Mouse (Mus musculus) inflammation-experienced regulatory T-cells, adult 6 months (primary cell): ENCODE measurements at regions not wholly inside any gene's neighbourhood (a gene's known extent, or its start where the extent isn't known, plus 50 kb on each side); places are given as distances from the start of the nearest gene placed in this dataset.

Experiments used
- ATAC-seq: one replicate; pipeline ENCODE4 v1.8.0; 2017

DNA sequence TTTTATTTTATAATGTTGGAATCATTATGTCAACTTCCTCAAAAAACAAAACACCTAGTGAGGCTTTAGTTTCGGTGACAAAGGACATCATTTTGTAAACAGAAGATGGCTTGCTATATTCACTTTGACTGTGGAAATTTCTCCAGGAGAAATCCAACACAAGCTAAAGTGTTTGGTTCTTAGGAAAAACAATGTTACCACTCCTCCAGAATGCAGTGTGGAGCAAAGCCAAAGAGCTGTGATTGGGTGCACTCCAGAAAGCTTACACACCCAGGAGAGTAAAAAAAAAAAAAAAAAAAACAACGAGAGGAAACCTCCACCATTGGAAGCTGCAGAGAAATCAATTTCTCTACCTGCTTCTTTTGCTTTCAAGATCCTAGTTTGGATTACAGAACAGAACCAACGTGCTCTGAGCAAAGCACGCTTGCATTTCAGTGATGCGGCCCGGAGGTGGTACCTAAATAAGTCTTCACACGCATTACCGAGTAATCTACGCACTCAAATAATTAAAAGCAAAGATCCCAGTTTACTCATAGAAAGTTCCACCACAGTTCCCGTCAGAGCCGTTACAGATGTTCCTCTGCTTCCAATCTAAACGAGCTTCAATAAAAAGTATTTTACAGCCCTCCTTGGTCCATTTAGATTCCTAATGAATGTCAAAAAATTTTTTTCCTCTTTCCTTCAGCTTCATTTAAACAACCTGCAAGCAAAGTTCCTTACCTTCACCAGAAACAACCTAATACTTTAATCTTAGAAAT is 199.5 kb upstream of the Gk2 start:
- ATAC-seq, result no peak

DNA sequence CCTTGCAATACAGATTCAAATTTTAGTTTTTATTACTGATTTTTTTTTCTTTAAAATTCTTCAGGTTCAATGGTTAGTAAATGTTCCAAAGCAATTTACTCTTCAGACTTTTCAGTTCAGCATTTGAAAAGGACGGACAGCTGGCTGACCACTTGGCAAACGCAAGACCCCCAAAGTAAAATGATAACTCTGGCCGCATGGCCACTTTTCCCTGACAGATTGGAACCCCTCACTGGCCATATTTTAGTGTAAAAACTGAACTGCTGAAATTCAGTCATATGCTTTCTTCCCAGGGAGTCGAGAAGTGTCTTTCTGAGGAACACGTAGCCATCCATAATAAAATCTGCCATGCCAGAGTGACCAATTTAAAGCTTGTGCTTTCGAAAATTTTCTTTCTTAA is 198.4 kb upstream of the Gk2 start:
- ATAC-seq, result no peak

DNA sequence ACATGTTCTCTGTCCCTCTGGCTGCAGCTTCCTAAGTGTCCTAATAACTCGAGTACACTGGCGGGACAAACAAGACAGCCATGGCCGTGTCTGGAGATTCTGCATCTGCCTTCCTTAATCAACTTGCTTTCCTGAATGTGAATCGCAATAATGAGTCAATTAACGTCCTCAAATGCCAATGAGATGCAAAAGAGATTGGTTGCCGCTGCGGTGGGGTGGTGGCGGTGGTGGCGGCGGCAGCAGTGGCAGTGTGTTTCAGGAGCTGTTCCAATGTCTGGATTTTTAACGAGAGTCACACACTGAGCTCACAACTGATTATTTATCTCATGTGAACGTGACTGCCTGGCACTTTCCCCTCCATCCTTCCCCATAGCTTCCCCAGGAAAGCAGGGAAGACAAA is 197.6 kb upstream of the Gk2 start:
- ATAC-seq, result no peak

DNA sequence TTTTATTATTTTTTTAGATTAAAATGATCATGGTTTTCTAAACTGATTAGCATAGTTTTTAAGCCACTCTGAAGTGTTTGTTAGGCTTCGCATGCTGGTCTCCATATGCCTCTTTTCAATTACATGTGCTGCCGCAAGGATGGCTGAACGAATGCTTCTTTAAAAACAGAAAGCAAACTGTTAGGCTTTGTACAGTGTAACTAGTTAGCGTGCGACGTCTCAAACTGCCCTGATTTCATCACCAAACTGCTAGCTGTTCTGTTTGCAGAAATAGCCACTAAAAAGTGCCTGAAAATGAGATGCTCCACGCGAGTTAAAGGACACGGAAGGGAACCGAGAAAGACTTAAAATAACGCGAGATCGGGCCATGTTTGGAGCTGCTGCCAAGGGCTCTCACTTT is 185.4 kb upstream of the Gk2 start:
- no peak for ATAC-seq

DNA sequence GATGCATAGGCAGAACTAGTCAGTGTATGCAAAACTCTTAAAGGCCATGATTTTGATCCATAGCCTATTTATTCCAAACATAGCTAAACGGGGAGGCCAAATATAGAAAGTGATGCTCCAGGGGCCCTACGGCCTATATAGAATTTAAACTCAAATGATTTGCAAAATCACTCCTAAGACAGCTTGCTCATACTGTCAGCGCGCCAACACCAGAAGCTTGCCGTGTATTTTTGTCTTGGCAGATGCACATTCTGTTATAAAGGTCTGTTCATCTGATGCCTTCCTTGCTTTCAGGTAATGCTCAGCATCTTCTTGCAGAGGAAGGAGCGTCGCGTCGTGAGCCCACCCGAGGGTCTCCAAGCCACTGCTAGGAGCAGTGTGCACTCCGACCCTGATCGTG is 184.8 kb upstream of the Gk2 start:
- ATAC-seq, result no peak

DNA sequence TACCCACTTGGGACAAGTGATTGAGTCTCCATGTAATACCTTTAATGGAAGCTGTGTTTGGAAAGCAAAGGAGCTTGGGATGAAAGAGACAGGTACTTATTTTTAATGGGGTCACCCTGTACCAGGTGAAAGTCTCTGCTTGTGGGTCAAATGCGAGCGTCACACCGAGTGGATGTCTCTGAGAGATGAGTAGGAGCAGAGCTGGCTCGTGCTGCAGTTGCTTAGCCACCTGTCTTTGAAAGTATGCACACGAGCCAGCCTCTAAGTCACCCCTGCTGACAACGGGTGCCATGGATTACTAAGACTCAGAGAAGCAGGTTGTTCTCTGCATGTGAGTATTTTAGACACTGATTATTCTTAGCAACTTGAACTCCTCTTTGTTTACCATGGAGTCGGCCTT is 179.5 kb upstream of the Gk2 start:
- ATAC-seq, result no peak

DNA sequence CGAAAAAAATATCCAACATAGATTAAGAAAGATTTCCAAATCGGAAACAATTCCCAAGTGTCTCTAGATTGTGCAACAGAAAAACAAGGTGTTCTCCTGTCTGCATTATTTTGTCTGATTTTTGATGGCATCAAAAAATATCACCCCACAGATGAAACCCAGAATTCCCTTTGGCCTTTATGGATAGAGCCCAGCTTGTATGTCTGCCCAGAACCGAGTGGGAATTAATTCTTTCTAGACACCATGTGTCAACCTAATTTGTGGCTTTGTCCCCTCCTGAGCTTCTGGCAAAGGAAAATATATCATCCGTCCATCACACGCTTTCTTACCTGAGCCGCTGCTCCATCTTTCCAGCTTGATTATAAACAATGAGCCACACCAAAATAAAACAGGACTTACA is 176.9 kb upstream of the Gk2 start:
- ATAC-seq, result no peak

DNA sequence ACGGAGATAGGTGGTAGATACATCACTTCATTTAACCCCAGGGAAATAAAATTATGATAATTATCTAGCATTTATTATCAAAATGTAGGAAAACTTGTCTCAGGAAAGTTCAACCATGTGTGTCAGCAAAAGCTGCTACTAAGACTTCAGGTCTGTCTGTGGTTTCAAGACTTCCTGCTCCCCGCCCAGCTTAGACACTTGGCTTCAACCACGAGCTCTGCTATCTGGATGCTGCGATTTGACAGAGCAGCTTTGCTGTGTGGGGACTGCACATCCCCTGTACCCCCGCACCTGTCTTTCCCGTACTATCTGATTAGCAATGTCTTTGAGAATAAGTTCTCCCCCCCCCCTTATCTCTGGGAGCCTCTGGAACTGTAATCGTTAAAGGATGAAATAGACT is 176.0 kb upstream of the Gk2 start:
- peak; percentile 82 for ATAC-seq

DNA sequence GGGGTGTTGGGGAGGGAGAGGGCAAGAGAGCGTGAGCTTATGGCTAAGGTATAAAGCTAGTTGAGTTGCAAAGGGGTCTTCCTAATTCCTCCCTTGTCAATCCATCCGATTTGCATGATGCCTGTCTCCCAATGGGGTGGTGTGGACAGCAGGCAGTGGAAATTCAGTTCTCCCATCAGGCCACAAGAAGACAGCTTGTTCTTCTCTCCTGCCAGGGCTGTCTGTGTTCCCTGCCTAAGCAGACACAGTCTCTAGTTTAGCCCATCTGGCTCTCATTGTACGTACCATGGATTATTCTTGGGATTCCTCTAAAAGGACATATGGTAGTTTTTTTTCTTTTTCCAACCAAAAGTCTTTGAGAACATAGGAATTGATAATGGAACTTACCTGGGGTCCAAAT is 168.4 kb upstream of the Gk2 start:
- no peak for ATAC-seq

DNA sequence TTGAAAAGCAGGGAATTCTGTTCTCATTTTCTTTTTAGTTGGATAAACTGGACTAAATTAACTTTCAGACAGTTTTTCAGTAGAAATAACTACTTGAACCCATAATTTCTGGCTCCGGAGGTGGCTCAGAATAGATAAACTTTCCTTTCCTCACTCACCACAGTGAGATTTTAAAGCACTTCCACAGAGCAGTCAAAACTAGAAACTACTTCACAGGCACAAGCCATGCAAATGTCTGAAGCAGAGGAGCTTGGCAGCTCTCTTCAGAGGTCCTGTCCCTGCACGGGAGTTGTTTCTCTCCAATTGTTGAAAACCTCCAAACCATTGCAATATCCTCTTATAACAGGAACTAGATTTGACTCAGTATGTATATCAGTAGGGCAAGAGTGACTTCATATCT is 163.1 kb upstream of the Gk2 start:
- ATAC-seq, result no peak

DNA sequence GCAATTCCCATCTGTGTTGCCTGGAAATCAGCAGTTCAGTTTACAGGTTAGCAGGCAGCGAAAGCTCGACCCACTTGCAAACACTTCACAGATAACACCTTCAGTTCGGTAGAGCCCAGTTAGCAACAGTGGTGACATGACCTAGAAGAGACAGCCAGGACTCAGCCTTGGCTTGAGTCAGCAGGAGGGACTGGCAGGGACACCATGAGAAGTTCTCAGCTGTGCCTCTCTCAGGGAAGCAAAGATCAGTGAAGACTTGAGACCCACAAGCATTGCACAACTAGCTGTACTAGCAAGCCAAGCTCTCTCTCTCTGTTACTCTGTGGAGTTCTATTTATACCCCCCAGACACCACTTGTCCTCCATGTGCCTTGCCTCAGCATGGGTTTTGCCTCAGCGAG is 161.6 kb upstream of the Gk2 start:
- ATAC-seq, result no peak

DNA sequence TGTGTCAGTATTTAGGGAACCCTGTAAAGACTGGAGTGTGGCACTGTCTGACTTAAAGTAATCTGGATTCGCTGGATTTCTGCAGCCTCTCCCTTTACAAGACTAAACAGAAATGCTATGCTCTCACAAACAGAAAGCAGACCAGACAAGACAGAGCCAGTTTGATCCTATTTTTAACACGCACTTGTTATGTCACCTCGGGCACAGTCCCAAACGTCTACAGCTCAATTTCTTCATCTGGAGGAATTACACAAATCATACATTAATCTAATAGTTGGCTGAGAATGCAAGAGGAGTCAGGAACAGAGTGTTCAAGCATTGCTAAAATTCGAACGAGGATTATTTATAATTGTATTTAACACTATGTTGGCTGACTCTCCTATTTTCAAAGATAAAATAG is 145.4 kb upstream of the Gk2 start:
- no peak for ATAC-seq

DNA sequence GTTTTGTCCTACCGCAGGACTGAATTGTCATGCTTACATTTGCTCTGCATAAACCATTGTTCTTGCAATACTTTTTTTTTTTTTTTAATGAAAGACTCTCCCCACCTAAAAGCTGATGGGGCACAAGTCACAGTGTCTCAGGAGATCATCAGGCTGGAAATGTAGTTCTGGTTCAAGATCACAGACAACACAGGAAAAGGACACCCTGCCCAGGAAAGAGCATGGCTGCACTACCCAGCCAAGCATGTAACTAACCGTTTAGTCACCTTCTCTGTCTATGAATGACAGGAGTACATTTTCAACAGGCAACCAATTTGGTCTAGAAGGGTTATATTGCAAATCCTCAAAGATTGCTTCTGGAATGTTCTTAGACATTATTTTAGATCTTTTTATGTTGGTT is 144.6 kb upstream of the Gk2 start:
- ATAC-seq, result no peak

DNA sequence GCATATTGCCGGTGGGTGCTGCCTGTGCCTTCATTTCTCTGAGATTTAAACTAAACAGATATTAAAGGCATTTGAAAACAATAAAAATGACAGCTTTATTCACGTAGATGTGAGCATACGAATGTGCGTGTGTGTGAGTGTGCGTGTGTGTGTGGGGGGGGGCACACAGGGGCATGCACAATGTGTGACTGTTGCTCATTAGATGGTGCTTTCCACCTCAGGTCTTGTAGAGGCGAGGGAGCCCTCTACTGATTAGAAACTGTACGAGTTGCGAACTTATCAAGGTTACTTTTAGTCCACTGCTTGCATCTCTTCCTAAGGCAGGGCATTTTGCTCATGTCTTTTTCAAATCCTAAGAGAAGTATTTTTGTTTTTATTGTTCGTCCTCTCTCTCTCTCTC is 141.9 kb upstream of the Gk2 start:
- ATAC-seq, result no peak

DNA sequence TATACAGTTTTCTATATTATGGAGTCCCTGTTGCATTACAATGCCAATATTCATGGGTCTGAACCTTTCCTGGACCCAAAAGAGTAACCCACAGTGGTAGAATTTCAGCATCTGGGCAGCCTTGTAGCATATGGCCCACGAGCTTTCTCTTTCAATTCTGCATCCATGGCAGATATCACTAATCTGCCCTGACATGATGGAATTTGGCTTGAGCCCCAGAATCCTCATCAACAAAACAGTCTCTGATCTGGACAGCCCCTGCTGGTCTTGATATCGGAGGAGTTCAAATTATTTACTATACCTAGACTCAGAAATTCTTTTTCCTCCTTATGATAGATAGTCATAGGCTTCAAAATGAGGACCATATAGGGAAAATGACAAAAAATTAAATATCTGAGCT is 139.1 kb upstream of the Gk2 start:
- no peak for ATAC-seq

DNA sequence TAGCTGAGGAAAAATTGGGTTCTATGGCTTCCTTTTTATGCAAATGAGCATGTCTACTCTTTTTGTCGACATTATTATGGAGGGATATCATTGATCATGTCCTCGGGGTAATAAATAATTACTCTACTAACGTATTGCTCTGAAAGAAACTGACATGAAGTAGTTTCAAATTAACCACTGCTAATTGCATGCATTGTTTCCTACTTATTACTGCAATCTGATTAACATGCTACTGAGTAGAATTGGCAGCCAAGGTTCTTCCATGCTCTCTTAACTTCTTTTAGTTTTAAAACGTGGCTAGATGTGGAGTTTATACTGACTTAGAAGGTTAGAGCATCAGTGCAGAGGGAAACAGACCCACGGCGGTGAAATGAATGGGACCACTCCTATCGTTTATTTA is 137.3 kb upstream of the Gk2 start:
- ATAC-seq, result no peak

DNA sequence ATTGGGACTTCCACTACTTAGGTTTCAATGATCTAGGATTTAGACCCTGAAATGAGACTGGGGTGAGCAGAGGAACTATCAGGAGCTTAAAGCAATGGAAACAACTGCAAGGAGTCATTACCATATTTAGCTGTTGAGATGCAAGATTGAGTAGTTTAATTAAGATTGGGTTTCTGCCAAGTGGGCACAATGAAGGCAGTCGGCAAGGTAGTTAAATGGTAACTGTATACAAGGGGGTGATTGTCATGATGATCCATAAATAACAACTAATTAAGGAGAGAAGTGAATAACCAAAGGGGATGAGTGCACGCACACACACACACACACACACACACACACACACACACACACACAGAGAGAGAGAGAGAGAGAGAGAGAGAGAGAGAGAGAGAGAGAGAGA is 125.7 kb upstream of the Gk2 start:
- ATAC-seq, result no peak

DNA sequence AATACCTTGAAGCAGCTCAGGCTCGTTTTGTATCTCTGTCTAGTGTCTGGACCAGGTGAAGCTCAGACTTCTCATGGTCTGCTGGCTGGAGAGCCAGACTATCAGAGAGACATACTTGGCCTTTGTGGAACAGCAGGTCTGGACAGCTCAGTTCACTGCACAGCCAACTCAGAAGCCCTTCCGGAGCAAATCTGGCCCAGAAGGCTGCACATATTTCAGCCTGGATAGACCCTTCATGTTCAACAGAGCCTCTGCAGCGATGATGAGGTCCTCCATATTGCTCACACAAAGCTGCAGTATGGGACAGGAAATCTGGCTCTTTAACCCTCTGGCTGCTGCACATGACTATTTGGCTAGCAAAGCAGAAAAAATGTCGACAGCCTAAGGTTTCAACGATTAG is 108.7 kb upstream of the Gk2 start:
- ATAC-seq, result no peak

DNA sequence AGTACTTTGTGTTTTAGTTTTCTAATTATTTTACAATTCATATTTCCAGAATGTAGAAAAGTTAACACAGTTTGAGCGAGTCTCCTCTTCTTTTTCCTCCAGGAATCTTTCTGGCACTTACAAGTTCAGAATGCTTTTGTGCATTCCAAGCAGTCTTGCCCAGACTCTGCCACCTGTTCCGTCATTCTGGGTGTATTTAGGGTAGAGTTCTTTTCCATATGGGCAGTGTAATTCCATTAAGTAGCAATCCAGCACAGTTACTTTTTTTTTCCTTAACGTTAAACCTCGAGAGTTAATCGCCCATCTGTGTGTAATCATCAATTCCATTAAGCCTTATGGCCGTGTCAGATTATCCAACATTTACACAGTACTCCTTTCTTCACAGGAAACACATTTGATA is 106.9 kb upstream of the Gk2 start:
- ATAC-seq, result no peak

DNA sequence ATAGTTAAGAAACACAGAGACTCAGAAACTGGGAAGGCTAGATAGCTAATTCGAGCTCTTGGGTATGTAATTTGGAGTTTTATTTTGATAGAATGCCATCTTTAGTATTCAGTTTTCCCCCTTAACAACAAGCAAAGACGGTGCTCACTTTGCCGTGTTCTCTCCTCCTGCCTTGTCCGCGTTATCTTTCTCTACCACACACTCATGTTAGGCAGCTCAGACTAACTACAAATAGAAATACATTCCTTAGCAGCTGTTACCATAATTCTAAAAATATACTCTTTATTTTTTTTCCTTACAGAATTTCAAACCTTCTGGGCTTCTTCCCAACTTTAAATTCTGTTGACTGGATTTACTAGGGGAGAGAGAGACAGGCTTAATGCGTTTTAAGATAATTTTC is 97.5 kb upstream of the Gk2 start:
- ATAC-seq, result no peak

DNA sequence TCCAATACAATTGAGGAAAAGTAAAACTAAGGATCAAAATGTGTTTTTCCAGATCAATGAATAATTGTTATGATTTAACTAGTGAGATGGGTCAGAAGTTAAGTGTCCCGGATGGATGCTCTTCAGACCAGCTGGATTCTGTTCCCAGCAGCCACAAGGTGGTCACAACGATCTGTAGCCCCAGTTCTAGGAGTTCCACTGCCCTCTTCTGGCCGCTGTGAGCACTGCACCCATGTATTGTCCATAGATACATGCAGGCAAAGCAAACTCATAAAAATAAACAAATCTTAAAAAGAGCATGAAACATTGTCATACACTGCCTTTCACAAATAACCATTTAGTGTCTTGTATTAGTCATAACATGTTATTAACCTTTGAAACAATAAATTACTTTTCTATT is 96.3 kb upstream of the Gk2 start:
- ATAC-seq, result no peak

DNA sequence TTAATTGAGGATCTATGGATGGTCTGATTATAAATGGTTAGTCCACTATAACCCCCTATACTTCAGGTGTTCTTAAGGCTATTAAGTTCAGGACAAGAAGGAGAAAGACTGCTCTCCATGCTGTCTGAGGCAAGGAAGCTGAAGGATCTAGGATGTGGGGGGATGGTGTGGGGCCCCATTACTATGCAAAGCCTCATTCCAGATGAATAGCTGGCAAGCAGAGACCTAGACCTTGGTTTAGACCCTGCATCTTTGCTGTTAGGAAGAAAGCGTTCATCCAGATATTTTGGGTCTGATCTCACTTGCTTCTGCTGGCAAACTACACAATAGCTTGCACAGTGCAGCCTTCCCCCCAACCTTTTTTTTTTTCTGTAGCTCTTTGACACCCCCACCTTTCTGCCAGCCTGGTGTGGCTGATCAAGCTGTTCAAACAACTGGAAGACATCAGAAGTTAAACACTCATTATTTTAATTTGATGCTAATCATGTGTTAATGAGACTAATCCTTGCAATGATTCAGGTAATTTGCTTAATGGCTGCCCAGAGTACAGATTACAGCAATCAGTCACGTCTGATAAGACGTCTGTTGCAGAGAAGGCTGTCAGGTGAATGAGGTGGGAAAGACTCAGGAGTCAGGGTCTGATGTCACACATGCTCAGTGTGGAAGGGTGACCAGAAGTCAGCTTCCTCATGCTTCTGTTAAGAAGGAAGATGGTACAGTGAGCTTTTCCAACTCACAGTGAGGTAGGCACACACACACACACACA is 80.9 kb upstream of the Gk2 start:
- ATAC-seq, result no peak

DNA sequence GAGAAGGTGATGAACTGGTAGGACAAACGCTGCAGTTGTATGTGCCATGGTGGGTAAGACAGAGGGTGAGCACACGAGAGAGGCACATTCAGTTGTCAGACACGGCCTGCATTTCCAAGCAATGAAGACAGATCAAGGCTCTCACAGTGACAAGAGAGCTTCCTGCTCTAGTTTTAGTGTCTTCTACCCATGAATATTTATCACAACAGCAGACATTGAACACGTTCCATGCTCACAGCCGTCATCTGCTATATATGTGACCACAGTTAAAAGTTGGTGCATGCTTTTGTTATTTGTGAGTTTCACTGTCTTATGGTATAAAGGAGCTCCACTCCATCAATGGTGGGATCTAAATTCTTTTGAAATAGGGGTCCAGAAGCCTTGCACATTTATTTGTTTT is 76.9 kb upstream of the Gk2 start:
- ATAC-seq, result no peak

DNA sequence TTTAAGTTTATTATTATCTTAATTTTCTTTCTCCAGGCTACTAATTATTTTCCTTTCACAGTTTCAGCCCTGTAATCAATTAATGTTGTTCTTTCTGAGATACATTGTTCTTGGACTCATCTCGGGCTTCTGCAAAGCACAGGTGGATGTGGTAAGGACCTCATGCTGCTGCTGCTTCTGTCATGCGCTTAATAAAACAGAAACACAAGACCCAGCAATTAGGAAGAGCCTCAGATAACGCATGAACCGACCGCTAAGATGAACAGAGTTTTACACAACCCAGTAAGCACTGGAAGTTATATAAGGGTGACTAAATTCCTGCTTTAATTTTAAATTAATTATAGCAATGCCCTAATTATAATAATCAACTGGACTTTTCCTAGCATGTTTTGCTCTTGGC is 70.7 kb upstream of the Gk2 start:
- no peak for ATAC-seq
